Mouse (Mus musculus) ES-E14 (cell line): ENCODE data around the gene Dixdc1.

Source experiments
- CHD2 ChIP-seq: IDR thresholded peaks from 2 replicates; pipeline ENCODE4 v1.6.1; 2014; ENCODE audit warnings: mild to moderate bottlenecking, low read depth, low read length, inconsistent platforms
- HCFC1 ChIP-seq: IDR thresholded peaks from 2 replicates; pipeline ENCODE4 v1.6.1; 2012; ENCODE audit warnings: low read length, inconsistent platforms, borderline replicate concordance; ENCODE audit not compliant: insufficient read depth
- ZC3H11A ChIP-seq: IDR thresholded peaks from 2 replicates; pipeline ENCODE4 v1.6.1; 2012; ENCODE audit warnings: low read depth, mild to moderate bottlenecking, inconsistent platforms, low read length, borderline replicate concordance
- ZNF384 ChIP-seq: IDR thresholded peaks from 2 replicates; pipeline ENCODE4 v1.6.1; 2012; ENCODE audit warnings: low read depth, low read length, inconsistent platforms

DNA sequence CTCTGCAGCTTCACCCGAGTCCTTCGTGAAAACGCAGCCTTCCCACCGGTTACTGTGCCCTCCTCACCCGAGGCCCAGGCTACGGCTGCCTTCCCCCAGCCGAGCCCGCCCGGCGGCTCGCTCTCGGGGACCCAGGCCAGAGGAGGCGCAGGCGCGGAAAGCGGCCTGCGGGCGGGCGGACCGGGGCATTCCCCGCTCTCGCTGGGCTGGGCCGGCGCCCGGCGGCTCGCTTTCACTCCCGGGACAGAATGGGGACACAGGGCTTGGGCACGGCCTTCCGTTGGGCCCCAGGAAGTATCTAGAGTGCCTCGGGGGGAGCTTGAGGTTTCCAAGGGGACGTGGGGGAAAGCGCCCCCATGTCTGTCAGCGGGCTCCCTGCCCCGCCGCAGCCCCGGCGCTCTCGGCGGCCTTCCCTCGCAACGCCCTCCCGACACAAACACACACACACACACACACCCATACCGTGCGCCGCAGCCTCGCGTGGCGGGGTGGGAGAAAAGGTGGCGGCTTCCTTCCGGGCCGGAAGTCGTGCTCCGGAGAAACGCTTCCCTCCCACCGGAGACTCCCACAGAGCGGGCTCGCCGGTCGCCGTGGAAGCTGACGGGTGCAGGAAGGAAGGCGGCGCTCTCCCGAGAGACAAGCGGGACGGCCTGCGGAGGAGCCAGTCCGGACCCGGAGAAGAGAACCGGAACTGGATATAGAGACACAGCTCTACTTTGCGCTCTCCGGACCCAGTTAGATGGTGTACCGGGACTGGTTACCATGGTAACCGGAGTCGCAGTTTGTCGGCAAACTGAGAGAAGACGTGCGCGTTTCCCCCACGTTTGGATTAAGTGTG is 122.3 kb downstream of the Dixdc1 start, which contains the start of the genes Pih1d2 and Nkapd1:
- no peak for TF ChIP-seq ZC3H11A
- no peak for TF ChIP-seq CHD2
- no peak for TF ChIP-seq ZNF384
- peak; percentile 82; the same call in 1 of the 2 replicates for TF ChIP-seq HCFC1
